Mouse (Mus musculus): ENCODE measurements around the gene Rassf1. TPM values are rescaled to one million over a fixed set of nuclear protein-coding genes. Genes with fewer than 3 reads are reported as not detected.

The Rassf1 gene
- polyA plus RNA-seq, 1 experiment from 2014 or later, result 55.3 TPM

GRCm38 (mm10) chr9:107566041-107566709 lies 14.8 kb downstream of the Rassf1 start:
- H3K36me3 ChIP-seq (ENCODE audit: control insufficient read depth, insufficient read depth), result peaks cover 10% of the 10 kb centered on the region
- no peak overlapping the region for H3K9ac ChIP-seq (ENCODE audit: low read length)
- peaks cover 32% of the 10 kb centered on the region for H3K4me1 ChIP-seq (ENCODE audit: control insufficient read depth, insufficient read depth, low read length)
- ATAC-seq (replicated peaks; ENCODE audit: extremely low read depth, insufficient read depth, low FRiP score), result no peak
- peak overlapping the region; percentile 0; the same call in 1 of the 2 replicates for H3K4me3 ChIP-seq (ENCODE audit: low read length)
- H3K4me2 ChIP-seq (ENCODE audit: low read depth, low read length), result peak overlapping the region; percentile 18; the same call in 1 of the 2 replicates
- H3K27me3 ChIP-seq (ENCODE audit: control insufficient read depth, insufficient read depth, low read length), result no peaks in the 10 kb centered on the region
- 50% methylated on average over 15 of the region's 15 CpGs for WGBS
- H3K27ac ChIP-seq (ENCODE audit: low read length), result peak overlapping the region; percentile 93
- no peaks in the 10 kb centered on the region for H3K9me3 ChIP-seq (replicated peaks; ENCODE audit: control insufficient read depth, low read length)

DNA sequence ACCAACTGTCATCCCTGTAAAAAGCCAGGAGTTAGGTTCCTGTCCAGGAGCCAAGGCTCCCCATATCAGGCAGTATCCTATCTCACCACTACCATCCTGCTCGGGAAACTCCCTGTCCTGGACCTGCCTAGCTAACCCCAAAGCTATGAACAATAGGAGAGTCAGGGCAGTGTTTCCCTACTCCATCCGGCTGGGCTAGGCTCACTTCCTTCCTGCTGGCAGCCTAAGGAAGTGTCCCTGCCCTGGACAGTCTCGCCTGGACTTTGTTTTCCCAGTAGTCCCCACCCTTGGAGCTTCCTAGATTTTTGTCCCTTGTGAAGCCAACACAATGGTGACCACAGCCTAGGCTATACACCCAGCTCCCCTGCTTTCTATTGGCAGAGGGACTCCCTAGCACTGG lies 15.5 kb downstream of the Rassf1 start:
- WGBS, result 57% methylated on average over 3 of the region's 3 CpGs
- ATAC-seq (replicated peaks; ENCODE audit: extremely low read depth, insufficient read depth, low FRiP score), result peak; percentile 28
- no peaks in the 10 kb centered on the region for H3K9me3 ChIP-seq (replicated peaks; ENCODE audit: control insufficient read depth, low read length)
- H3K27me3 ChIP-seq (ENCODE audit: control insufficient read depth, insufficient read depth, low read length), result no peaks in the 10 kb centered on the region
- H3K4me2 ChIP-seq (ENCODE audit: low read depth, low read length), result peak overlapping the region; percentile 75; the same call in 1 of the 2 replicates
- peaks cover 8% of the 10 kb centered on the region for H3K36me3 ChIP-seq (ENCODE audit: control insufficient read depth, insufficient read depth)
- no peak overlapping the region for H3K9ac ChIP-seq (ENCODE audit: low read length)
- peak overlapping the region; percentile 0; the same call in 1 of the 2 replicates for H3K4me3 ChIP-seq (ENCODE audit: low read length)
- peak overlapping the region; percentile 93 for H3K27ac ChIP-seq (ENCODE audit: low read length)
- H3K4me1 ChIP-seq (ENCODE audit: control insufficient read depth, insufficient read depth, low read length), result peaks cover 38% of the 10 kb centered on the region

GRCm38 (mm10) chr9:107567702-107568319 lies 16.5 kb downstream of the Rassf1 start, which contains the start of gene Hyal2:
Gene Hyal2 (plus strand): TSS chr9:107567945.
- WGBS, result 16% methylated on average over 18 of the region's 18 CpGs
- H3K9me3 ChIP-seq (replicated peaks; ENCODE audit: control insufficient read depth, low read length), result no peaks in the 10 kb centered on the region
- peaks cover 14% of the 10 kb centered on the region for H3K36me3 ChIP-seq (ENCODE audit: control insufficient read depth, insufficient read depth)
- peak within 1 kb of the TSS; percentile 75 for H3K4me2 ChIP-seq (ENCODE audit: low read depth, low read length)
- H3K4me1 ChIP-seq (ENCODE audit: control insufficient read depth, insufficient read depth, low read length), result peaks cover 42% of the 10 kb centered on the region
- H3K27ac ChIP-seq (ENCODE audit: low read length), result peak within 1 kb of the TSS; percentile 93
- peak within 1 kb of the TSS; percentile 94 for H3K9ac ChIP-seq (ENCODE audit: low read length)
- ATAC-seq (replicated peaks; ENCODE audit: extremely low read depth, insufficient read depth, low FRiP score), result no peak
- no peaks in the 10 kb centered on the region for H3K27me3 ChIP-seq (ENCODE audit: control insufficient read depth, insufficient read depth, low read length)
- peak within 1 kb of the TSS; percentile 87 for H3K4me3 ChIP-seq (ENCODE audit: low read length)

DNA sequence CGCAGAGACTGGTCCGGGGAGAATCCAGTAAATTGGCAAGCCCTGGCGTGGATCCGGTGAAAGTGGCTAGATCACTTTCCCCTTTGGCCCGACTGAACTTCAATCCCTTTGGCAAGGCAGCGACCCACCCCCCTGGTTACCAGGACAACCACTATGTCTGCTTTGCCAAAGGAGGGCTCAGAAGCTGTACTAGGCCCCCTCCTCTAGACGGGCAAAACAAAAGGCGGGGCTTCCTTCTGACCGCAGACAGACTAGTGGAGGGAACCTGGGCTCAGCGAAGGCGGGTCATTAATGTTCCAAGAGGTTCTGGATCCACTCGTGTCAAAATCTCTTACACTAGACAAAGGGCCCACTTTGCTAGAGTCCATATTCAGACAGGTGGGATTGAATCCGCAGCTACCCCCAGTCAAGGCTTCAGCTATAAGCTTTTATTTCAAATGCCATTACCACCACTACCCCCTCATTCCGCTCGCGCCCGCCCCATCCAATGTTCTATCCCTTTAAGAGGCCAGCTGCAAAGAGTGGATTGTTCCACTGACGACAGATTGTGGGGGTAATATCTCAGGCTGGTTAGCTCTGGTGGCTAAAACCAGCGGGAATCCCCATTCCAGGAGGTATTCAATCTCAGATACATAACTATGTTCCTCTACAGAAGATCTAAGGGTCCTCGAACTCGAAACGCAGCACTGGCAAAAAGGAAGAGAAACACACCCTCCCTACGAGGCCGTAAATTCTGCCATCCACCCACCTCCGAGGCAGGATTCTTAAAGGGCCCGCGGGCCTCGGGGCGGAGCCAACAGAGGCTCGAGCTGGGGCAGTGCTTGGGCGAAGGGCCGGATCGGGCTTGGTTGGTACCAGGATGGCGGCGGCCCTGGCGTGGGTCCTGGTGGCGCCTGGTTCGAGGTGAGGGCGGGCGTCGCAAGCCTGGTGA lies 17.2 kb downstream of the Rassf1 start:
- Histone ChIP-seq H3K4me3 (ENCODE audit: low read length) (peak overlapping the region; percentile 87), H3K4me2 (ENCODE audit: low read depth, low read length) (peak overlapping the region; percentile 75), H3K9me3 (replicated peaks; ENCODE audit: control insufficient read depth, low read length) (no peaks in the 10 kb centered on the region), H3K27ac (ENCODE audit: low read length) (peak overlapping the region; percentile 93), H3K27me3 (ENCODE audit: control insufficient read depth, insufficient read depth, low read length) (no peaks in the 10 kb centered on the region), H3K9ac (ENCODE audit: low read length) (peak overlapping the region; percentile 94), H3K36me3 (ENCODE audit: control insufficient read depth, insufficient read depth) (peaks cover 15% of the 10 kb centered on the region), H3K4me1 (ENCODE audit: control insufficient read depth, insufficient read depth, low read length) (peaks cover 41% of the 10 kb centered on the region)
- peak; percentile 79 for ATAC-seq (replicated peaks; ENCODE audit: extremely low read depth, insufficient read depth, low FRiP score)
- WGBS, result under 1% methylated on average over 41 of the region's 41 CpGs

DNA sequence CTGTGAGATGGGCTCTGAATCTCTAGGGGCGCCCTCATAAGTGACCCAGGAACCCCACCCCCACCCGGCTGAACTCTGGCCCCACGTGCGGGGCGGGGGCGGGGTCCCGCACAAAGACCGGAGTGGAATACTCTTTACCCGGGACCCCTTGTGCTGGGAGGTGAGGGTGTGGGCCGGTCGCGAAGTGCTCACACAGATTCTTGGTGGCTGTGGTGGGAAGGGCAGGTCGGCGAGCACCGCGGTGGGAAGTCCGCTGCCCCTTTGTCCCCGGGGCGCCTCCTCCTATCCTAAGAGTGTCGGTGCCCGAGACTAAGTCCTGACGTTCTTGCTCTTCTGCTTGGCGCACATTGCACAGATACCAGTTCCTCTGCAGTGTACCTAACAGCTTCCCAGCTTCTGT lies 17.9 kb downstream of the Rassf1 start:
- Histone ChIP-seq H3K36me3 (ENCODE audit: control insufficient read depth, insufficient read depth) (peaks cover 15% of the 10 kb centered on the region), H3K4me2 (ENCODE audit: low read depth, low read length) (peak overlapping the region; percentile 75), H3K9me3 (replicated peaks; ENCODE audit: control insufficient read depth, low read length) (no peaks in the 10 kb centered on the region), H3K4me1 (ENCODE audit: control insufficient read depth, insufficient read depth, low read length) (peaks cover 35% of the 10 kb centered on the region), H3K9ac (ENCODE audit: low read length) (peak overlapping the region; percentile 94), H3K27me3 (ENCODE audit: control insufficient read depth, insufficient read depth, low read length) (no peaks in the 10 kb centered on the region), H3K4me3 (ENCODE audit: low read length) (peak overlapping the region; percentile 87), H3K27ac (ENCODE audit: low read length) (peak overlapping the region; percentile 93)
- WGBS, result 0% methylated on average over 23 of the region's 23 CpGs
- 0 out of 2 replicates have a peak, but pooled peaks have one; percentile 3 for ATAC-seq (replicated peaks; ENCODE audit: extremely low read depth, insufficient read depth, low FRiP score)

- WGBS, result 43% methylated on average over 13 of the region's 13 CpGs
- peaks cover 34% of the 10 kb centered on the region for H3K4me1 ChIP-seq (ENCODE audit: control insufficient read depth, insufficient read depth, low read length)
- H3K36me3 ChIP-seq (ENCODE audit: control insufficient read depth, insufficient read depth), result peaks cover 18% of the 10 kb centered on the region
These were observed 18.7 kb downstream of the Rassf1 start for GRCm38 (mm10) chr9:107570016-107570415.

DNA sequence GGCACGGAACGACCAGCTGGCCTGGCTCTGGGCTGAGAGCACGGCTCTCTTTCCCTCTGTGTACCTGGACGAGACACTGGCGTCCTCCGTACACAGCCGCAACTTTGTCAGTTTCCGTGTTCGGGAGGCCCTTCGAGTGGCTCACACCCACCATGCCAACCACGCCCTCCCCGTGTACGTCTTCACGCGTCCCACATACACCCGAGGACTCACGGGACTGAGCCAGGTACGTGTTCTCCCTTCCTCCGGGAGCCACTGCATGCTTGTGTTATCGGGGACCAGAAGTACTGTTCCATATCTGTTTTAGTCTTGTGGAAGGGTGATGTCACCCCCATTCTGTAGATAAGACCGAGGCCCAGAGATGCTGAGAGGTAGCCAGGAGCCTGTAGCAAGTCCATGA lies 19.5 kb downstream of the Rassf1 start:
- Histone ChIP-seq H3K4me3 (ENCODE audit: low read length) (peak overlapping the region; percentile 87), H3K27me3 (ENCODE audit: control insufficient read depth, insufficient read depth, low read length) (no peaks in the 10 kb centered on the region), H3K27ac (ENCODE audit: low read length) (peak overlapping the region; percentile 16; the same call in 1 of the 2 replicates), H3K4me2 (ENCODE audit: low read depth, low read length) (peak overlapping the region; percentile 75), H3K36me3 (ENCODE audit: control insufficient read depth, insufficient read depth) (peaks cover 18% of the 10 kb centered on the region), H3K9me3 (replicated peaks; ENCODE audit: control insufficient read depth, low read length) (no peaks in the 10 kb centered on the region), H3K4me1 (ENCODE audit: control insufficient read depth, insufficient read depth, low read length) (peaks cover 35% of the 10 kb centered on the region), H3K9ac (ENCODE audit: low read length) (peak overlapping the region; percentile 9)
- no peak for ATAC-seq (replicated peaks; ENCODE audit: extremely low read depth, insufficient read depth, low FRiP score)
- WGBS, result 61% methylated on average over 21 of the region's 21 CpGs

More at GRCm38 (mm10) chr9:107570016-107570415, 18.7 kb downstream of the Rassf1 start:
- H3K4me3 ChIP-seq (ENCODE audit: low read length), result peak overlapping the region; percentile 87
- H3K9ac ChIP-seq (ENCODE audit: low read length), result peak overlapping the region; percentile 94
- no peaks in the 10 kb centered on the region for H3K9me3 ChIP-seq (replicated peaks; ENCODE audit: control insufficient read depth, low read length)
- no peak for ATAC-seq (replicated peaks; ENCODE audit: extremely low read depth, insufficient read depth, low FRiP score)
- no peak overlapping the region; the same call in 1 of the 2 replicates for H3K27ac ChIP-seq (ENCODE audit: low read length)
- H3K27me3 ChIP-seq (ENCODE audit: control insufficient read depth, insufficient read depth, low read length), result no peaks in the 10 kb centered on the region
- peak overlapping the region; percentile 75 for H3K4me2 ChIP-seq (ENCODE audit: low read depth, low read length)

DNA sequence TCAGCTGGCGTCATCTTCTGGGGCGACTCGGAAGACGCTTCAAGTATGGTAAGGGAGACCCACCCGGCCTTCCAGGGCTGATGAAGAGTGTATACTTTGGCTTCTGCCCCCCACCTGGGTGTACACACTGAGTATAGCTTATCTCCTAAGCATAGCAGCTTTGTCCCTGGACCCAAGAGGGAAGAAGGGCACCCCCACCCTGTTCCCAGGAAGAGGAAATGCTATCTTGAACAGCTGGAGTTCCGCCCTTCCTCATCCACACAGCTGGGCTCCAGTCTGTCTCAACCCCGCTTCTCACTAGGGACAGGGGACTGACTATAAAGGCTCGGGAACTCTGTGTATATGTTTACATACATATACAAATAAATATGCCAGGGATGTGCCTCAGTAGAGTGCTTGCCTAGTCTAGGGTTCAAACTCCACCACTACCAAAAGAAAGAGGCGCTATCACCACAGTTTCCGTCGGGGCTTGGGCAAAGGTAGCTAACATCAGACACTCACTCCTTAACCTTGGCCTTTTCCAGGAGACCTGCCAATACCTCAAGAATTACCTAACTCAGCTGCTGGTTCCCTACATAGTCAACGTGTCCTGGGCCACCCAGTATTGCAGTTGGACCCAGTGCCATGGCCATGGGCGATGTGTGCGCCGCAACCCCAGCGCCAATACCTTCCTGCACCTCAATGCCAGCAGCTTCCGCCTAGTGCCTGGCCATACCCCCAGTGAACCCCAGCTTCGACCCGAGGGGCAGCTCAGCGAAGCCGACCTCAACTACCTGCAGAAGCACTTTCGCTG lies 20.4 kb downstream of the Rassf1 start:
- Histone ChIP-seq H3K4me3 (ENCODE audit: low read length) (no peak overlapping the region; the same call in 1 of the 2 replicates), H3K9ac (ENCODE audit: low read length) (peak overlapping the region; percentile 9), H3K27ac (ENCODE audit: low read length) (no peak overlapping the region), H3K4me1 (ENCODE audit: control insufficient read depth, insufficient read depth, low read length) (peaks cover 41% of the 10 kb centered on the region), H3K9me3 (replicated peaks; ENCODE audit: control insufficient read depth, low read length) (no peaks in the 10 kb centered on the region), H3K4me2 (ENCODE audit: low read depth, low read length) (peak overlapping the region; percentile 75), H3K36me3 (ENCODE audit: control insufficient read depth, insufficient read depth) (peaks cover 18% of the 10 kb centered on the region), H3K27me3 (ENCODE audit: control insufficient read depth, insufficient read depth, low read length) (no peaks in the 10 kb centered on the region)
- no peak for ATAC-seq (replicated peaks; ENCODE audit: extremely low read depth, insufficient read depth, low FRiP score)
- 85% methylated on average over 22 of the region's 22 CpGs for WGBS

All from heart, embryonic 16.5 days (tissue).